Mouse (Mus musculus): ENCODE measurements around the gene Vangl2.

DNA sequence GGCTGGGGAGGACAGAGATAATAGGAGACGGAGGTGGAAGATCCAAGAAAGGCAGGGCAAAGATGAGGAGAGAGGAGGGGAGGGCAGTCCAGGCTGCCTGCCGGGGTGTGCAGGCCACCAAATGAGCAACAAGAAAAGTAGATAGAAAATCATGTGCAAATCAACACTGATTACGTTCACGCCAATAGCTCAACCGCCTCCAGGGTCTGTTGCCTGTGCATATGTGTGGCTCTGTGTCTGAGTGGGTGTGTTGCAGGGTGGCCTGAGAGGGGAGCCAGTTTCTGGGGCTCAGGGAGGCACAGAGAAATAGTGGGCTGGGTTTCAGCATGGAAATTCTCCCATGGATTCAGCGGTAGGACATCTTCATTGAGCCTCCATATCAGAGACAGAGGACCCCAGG lies 30.1 kb upstream of the Vangl2 start:
- TF ChIP-seq POLR2A (IDR thresholded peaks at IDR 0.05; ENCODE audit: insufficient read length, low read depth), result no peak
- TF ChIP-seq TCF12 (IDR thresholded peaks at IDR 0.05; ENCODE audit: insufficient read depth, poor library complexity, severe bottlenecking), result no peak
- no peak for TF ChIP-seq USF1 (IDR thresholded peaks at IDR 0.05; ENCODE audit: low read depth)
- TF ChIP-seq SRF (IDR thresholded peaks at IDR 0.05; ENCODE audit: control insufficient read depth, insufficient read length, low read depth), result no peak
- no peak for TF ChIP-seq MYOD1 (IDR thresholded peaks at IDR 0.05; ENCODE audit: control insufficient read depth in 1 of 3, insufficient read length in 2 of 3, low read depth in 2 of 3)
- no peak for TF ChIP-seq MAX (IDR thresholded peaks at IDR 0.05; ENCODE audit: low read depth)

Data from myocyte (in vitro differentiated cells).